Mouse (Mus musculus) macrophage (primary cell): ENCODE data around the gene Mylk4. TPM values are rescaled to one million over a fixed set of nuclear protein-coding genes. Genes with fewer than 3 reads are reported as not detected.

Experiments used
- H3K27ac ChIP-seq: fragments of 350-480 bp; formaldehyde crosslinking; 2 replicates; pipeline ENCODE4 v1.9.0; 2021
- H3K36me3 ChIP-seq: fragments of 350-480 bp; formaldehyde crosslinking; 2 replicates; pipeline ENCODE4 v1.9.0; 2021; ENCODE audit errors: inconsistent target
- H3K4me3 ChIP-seq: fragments of 350-480 bp; formaldehyde crosslinking; 2 replicates; pipeline ENCODE4 v1.9.0; 2021; ENCODE audit errors: inconsistent target
- H3K79me2 ChIP-seq: fragments of 350-480 bp; formaldehyde crosslinking; 2 replicates; pipeline ENCODE4 v1.9.0; 2021; ENCODE audit errors: inconsistent target
- WGBS: methylation state at CpG from one replicate; pipeline ENCODE4 v1.1.7; 2026; ENCODE audit warnings: inconsistent platforms; ENCODE audit not compliant: missing documents; 5-methylcytosine and 5-hydroxymethylcytosine counted together
- polyA plus RNA-seq: library from polyadenylated mRNA; stranded (reverse); fragments of 250-400 nt; gene quantifications from 3 replicates; pipeline ENCODE4 v1.2.4, GENCODE M21; 2018; ENCODE audit warnings: inconsistent platforms

Mylk4 gene
- polyA plus RNA-seq, 1 experiment from 2014 or later, result not detected

- 98% methylated on average over 4 of the region's 4 CpGs for WGBS
- no peak overlapping the region for H3K27ac ChIP-seq
- no peaks in the 10 kb centered on the region for H3K36me3 ChIP-seq
- no peaks in the 10 kb centered on the region for H3K79me2 ChIP-seq
- H3K4me3 ChIP-seq, result no peak overlapping the region
These were observed 116.4 kb downstream of the Mylk4 start for GRCm38 (mm10) chr13:32667386-32667785.

- 61% methylated on average over 3 of the region's 3 CpGs for WGBS
- Histone ChIP-seq H3K36me3 (no peaks in the 10 kb centered on the region), H3K4me3 (no peak overlapping the region), H3K27ac (no peak overlapping the region), H3K79me2 (no peaks in the 10 kb centered on the region)
These were observed 121.7 kb downstream of the Mylk4 start for GRCm38 (mm10) chr13:32662041-32662440.

GRCm38 (mm10) chr13:32660294-32660693 is 123.5 kb downstream of the Mylk4 start:
- no peak overlapping the region for H3K27ac ChIP-seq
- WGBS, result 19% methylated on average over 4 of the region's 4 CpGs
- H3K36me3 ChIP-seq, result no peaks in the 10 kb centered on the region
- H3K79me2 ChIP-seq, result no peaks in the 10 kb centered on the region
- no peak overlapping the region for H3K4me3 ChIP-seq

- WGBS, result 94% methylated on average over 5 of the region's 5 CpGs
- H3K79me2 ChIP-seq, result no peaks in the 10 kb centered on the region
- H3K36me3 ChIP-seq, result no peaks in the 10 kb centered on the region
- H3K27ac ChIP-seq, result no peak overlapping the region
- no peak overlapping the region for H3K4me3 ChIP-seq
These were observed 124.5 kb downstream of the Mylk4 start for GRCm38 (mm10) chr13:32659271-32659670.

GRCm38 (mm10) chr13:32657583-32657982 is 126.2 kb downstream of the Mylk4 start:
- H3K27ac ChIP-seq, result no peak overlapping the region
- H3K36me3 ChIP-seq, result no peaks in the 10 kb centered on the region
- no peak overlapping the region for H3K4me3 ChIP-seq
- WGBS, result 98% methylated on average over 2 of the region's 2 CpGs
- no peaks in the 10 kb centered on the region for H3K79me2 ChIP-seq

Other genes starting within 250 kb of the Mylk4 start
- gene Wrnip1, start 18.1 kb upstream of the Mylk4 start, polyA plus RNA-seq, result 7.1 to 9.5 TPM (median 8.7 TPM) in 3 replicates
- not detected in 3 replicates for gene D930007J09Rik, start 18.9 kb upstream of the Mylk4 start, polyA plus RNA-seq
- 0.67 to 1.4 TPM (median 1.3 TPM) in 3 replicates for gene Serpinb1a, start 67.2 kb upstream of the Mylk4 start, polyA plus RNA-seq
- 3.9 to 4.2 TPM (median 4.2 TPM) in 3 replicates for gene Serpinb1c, start 114.3 kb upstream of the Mylk4 start, polyA plus RNA-seq
- 3.7 to 12.9 TPM (median 6.1 TPM) in 3 replicates for gene Serpinb6b, start 181.3 kb upstream of the Mylk4 start, polyA plus RNA-seq
- gene Serpinb9, start 219.3 kb upstream of the Mylk4 start, polyA plus RNA-seq, result 5.1 to 13.2 TPM (median 9.9 TPM) in 3 replicates
- gene Serpinb9b, start 243.5 kb upstream of the Mylk4 start, polyA plus RNA-seq, result 0.10 to 0.26 TPM in 2 of 3 replicates, not detected in the other